Mouse (Mus musculus) embryo, embryonic 10 days (tissue): ENCODE measurements around the gene Arpc4.

Experiments used
- DNase-seq: peaks from one replicate; pipeline ENCODE4 v3.0.0-alpha.2; 2015; ENCODE audit warnings: low spot score

Gene Arpc4

DNA sequence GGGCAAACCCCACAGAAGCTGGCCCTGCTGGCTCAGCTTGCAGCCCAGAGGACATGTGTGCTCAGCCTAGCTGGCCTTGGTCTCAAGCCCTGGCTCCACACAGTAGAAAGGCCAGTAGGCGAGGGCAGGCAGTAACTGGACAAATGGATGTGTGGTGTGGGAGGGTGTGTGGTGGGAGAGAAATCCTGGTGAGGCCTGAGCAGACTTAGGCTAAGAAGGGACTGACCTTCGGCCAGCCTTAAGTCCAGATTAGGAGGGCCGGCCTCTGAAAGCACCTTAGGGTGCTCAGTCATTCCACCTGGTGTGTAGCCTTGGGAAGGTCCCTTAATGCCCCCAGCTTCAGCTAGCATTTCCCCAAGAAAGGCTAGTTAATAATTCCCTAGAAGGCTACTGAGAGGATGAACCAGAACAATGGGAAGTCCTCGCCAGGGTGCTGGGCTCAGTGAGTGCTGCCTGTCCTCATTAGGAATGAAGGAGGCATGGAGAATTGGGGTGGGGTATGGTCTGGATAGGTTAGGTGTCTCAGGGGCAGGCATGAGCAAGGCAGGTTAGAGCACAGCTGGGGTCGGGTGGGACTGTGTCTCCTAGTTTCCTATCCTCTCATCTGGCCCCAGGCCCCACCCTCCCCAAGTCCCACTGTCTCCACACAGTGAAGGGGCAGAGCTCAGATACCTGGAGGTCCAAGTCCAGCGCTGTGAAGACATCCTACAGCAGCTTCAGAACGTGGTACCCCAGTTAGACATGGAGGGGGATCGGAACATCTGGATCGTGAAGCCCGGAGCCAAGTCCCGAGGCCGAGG lies 26.9 kb downstream of the Arpc4 start:
- no peak for DNase-seq

DNA sequence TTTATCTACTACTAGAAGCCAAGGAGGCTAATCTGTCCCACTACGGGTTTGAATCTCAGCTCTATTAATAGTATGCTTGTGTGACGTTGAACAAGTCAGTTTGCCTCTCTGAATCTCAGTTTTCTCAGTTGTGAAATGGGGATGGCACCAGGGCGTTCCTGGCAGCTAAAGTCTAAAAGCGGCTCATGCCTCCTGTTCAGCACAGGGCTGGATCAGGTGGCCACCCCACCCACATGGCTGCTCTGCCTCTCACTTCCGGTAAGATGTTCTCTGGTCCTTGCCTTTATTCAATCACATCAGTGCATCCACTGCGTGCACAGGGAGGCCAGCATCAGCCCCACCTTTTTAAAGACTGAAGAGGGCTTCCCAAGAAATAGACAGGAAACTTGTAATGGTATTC lies 27.6 kb downstream of the Arpc4 start:
- no peak for DNase-seq

DNA sequence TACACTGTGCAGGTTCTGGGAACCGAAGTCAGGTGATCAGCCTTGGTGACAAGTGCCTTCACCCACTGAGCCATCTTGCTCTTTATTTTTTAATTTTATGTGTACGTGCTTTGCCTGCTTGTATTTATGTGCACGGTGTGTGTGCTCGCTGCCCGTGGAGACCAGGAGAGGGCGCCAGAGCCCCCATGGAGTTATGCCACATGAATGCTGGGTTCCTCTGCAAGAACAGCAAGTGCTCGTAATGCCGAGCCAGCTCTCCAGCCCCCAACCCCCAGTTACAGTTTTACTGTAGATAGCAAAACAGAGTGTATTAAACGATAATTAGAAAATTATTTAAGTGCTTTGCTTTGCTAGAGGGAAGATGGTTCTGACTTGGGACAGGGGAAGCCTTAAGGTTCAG lies 28.8 kb downstream of the Arpc4 start:
- DNase-seq, result no peak

DNA sequence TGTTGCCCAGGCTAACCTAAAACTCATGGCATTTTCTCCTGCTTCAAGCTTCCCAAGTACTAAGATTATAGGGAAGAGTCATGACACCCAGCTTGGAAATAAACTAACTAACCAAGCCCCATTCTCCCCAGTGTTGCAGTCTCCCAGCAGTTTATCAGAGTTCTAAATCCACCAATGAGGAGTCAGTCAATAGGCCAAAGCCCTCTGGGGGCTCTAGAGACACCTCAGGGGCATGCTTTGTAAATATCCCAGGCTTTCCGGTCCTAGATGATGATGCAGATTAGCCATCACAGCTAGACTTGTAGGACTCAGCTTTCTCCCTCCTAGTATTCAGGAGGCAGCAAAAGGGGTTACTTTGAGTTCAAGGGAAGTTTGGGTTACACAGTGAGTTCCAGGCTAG lies 32.1 kb downstream of the Arpc4 start:
- no peak for DNase-seq

DNA sequence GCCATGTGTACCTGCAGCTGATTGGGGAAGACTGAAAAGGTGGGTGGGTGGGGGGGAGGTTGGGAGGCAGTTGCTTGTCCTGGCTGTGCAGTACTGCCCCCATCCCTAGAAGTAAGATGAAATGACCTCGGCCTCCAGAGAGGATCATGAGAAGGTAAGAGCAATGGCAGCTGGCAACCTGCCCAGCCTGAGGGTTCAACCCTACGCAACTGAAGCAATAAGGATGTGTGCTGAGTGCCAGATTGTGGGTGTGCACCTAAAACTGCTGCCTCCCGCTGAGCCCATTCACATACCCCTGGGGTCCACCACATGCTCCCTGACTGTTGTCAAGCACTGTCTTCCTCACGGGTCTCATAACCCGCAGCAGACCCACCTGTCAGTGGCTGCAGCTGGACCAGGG lies 38.5 kb downstream of the Arpc4 start:
- DNase-seq, result no peak

DNA sequence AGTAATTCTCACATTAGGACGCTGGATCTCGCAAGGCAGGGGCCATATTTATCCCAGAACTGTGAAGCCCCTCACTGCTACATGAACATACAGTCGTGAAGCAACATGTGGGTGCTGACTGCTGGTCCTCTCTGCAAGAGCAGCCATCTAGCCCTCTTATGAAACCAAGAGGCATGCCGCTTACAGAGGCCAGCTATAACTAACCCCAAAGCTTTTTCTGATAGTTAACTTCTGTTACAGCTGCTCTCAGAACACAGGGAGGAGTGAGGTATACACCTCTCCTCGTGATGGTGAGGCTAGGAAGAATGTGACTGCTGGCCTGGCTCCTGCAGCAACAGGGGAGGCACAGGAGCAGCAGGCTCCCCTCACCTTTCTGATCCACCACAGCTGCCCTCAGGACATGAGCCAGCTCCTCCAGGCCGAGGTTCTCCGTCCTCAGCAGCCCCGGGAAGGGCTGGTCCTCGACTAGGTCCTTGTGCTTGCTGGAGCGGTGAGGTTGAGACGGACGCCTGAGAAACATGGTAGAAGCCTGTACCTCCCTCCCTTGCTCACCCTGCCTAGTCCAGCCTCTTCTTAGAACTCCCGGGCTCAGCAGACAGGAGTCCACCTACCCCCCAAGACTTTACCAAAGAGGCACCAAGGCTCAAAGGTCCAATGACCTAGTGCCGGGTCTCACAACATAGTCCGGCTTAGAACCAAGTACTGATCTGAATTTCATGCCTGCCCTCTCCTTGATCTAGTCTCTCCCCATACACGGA lies 40.7 kb downstream of the Arpc4 start:
- DNase-seq, result peak; percentile 30

DNA sequence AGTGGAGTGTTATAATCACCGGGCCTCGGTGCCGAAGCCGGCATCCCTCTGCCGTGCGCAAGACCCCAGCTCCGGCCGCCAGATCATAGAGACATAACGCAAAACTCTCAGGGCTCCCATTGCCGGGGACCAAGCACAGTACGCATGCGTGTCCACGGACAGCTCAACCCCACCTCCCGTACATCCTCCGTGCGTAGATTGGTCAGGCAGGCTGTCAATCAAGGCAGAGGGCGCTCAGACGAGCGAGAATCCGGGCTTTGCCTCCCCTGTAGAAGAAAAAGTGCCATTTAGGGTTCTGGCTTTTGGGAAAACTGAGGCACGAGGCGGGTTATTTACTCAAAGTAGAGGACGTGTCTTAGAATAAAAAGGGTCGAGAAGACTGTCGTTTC lies 41.3 kb downstream of the Arpc4 start, which contains the start of gene Rpusd3:
TSS of gene Rpusd3 (minus strand) at position 142 of the 389 bp plus-strand sequence.
- peak; percentile 100 for DNase-seq

DNA sequence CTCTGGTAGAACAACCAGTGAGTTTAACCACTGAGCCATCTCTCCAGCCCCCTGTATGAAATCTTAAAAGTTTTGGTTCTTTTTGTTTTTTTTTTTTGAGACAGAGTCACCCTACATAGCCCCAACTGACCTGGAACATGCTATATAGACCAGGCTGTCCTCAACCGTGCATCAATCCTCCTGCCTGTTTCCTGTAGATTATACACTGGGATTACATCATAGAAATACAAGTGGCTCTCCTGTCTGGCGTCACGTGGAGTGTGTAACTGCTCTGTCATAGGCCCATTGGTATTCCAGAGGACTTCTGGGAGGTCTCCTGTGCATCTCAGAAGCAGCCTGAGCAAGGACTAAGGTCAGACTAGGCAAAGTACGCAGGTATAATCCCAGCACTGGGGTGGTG lies 45.1 kb downstream of the Arpc4 start:
- no peak for DNase-seq

DNA sequence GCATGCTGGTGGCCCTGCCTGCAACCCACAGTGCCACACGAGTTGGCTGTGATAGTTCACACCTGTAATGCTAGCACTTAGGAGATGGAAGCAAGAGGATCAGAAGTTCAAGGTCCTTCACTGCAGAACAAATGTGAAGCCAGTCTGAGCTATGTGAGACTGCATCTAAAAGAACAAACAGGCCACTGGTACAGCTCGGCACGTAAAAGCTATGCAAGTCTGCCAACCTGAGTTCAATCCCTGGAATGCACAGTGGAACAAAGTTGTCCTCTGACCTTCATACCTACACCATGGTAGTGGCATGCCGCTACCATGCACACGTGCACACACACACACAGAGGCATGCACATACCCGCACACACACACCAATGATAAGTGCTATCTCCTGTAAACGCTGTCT lies 46.3 kb downstream of the Arpc4 start:
- no peak for DNase-seq

DNA sequence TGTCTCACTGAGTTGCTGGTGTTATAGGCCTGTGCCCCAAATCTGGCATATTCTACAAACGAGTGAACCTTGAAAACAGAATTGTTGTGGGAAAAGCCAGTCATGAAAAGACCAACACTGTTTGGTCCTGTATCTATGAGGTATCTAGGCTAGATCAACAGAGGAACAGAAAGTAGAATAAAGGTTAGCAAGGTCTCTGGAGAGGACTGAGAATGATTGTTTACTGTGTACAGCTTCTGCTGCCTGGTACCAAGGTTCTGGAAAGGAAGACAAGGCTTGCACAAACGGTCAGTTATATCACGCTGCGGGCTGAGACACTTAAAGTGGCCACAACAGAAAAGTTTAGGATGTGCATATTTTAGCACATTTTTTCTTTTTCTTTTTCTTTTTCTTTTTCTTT lies 48.8 kb downstream of the Arpc4 start:
- no peak for DNase-seq

DNA sequence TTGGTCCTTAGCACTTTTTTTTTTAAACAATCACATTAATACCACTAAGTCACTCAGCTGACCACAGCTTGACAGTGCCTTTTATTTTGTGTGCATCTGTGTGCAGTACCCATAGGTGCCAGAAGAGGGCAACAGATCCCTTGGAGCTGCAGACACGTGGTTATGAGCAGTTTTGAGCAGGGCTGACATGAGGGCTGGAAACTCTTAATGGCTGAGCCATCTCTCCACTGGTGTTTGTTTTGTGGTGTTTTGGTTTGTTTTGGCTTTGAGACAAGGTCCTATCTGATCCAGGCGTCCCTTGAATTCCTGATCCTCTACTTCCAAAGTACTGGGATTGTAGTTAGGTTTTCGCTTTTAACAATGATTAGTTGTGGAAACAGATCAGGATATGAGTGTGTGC lies 49.5 kb downstream of the Arpc4 start:
- peak; percentile 67 for DNase-seq

DNA sequence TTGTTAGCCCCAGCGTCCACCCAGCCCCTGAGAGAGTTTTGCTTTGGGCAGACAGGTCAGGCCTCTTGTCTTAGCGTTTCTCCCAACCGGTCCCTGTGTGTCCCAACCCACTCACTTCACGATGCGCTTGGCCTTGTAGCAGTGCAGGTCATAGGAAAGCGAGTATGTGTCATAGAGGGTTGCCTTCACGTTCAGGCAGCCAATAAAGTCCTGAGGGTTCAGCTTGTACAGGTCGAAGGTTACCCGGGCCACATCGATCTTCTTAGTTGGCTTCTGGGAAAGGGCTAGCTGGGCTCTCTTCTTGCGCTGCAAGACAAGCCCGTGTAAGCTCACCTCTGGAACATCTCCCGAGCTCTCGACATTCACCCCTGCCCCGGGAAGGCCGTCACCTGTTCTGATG lies 50.1 kb downstream of the Arpc4 start:
- no peak for DNase-seq

DNA sequence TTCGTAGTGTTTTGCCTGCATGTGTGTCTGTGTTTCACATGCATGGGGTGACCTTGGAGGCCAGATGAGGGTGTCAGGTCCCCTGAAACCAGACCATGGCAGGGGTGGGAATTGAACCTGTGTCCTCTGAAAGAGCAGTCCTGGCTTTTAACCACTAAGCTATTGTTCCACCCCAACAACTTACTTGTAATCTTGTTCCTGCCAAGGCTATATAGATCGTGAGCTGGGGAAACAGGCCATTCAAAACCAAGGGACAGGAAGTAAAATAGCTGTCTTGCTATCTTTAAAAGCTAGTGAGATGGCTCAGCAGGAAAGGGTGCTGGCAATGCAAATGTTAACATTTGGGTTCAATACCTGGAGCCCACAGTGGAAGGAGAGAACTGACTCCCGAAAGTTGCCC lies 52.0 kb downstream of the Arpc4 start:
- DNase-seq, result no peak

DNA sequence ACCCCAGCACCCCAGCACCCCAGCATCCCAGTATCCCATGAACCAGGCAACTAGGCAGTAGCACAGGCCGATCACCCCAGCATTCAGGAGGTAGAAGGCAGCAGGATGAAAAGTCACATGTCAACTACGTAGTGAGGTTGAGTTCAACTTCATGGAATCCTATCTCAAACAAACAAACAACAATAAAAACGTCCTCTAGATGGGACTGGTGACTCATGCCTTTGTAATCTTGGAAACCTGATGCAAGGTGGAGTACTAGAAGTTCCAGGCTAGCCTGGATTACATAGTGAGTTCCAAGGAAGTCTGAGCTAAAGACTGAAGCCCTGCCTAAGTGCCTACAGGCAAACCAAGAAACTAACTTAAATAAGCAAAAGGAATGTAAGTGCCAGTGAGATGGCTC lies 52.9 kb downstream of the Arpc4 start:
- no peak for DNase-seq

DNA sequence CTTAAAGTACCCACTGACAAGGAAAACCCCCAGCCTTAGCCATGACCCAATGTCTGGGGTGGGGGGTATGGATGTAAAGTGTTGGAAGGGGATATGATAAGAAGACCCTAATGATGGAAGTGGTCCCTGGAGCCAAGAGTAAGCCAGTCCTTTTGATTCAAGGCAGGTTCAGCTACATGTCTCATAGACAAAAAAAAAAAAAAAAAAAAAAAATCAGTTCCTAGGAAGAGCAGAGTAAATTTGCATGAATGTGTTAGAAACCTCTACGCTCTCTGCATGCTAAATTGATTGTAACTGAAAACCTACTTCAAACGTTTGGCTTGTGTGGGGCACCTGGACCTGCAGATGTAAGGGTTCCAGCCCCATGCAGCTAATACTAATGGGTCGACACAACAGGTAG lies 53.9 kb downstream of the Arpc4 start:
- no peak for DNase-seq

DNA sequence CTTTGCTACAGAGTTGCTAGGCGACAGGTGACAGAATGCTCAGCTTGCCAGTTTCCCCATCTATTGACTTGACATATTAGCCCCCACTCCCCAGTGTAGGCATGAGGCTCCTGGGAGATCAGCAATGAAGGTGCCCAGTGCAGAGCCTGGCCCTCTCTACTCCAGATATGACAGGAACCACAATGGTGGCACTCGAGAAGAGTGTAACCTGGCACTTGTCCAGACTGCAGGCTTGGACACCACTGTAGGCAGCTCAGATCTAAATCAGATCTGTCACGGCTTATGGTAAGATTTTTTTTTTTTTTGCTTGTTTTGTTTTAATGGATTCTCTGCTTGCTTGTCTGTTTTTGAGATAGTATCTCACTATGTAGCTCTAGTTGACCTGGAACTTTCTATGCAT lies 55.7 kb downstream of the Arpc4 start:
- DNase-seq, result no peak

DNA sequence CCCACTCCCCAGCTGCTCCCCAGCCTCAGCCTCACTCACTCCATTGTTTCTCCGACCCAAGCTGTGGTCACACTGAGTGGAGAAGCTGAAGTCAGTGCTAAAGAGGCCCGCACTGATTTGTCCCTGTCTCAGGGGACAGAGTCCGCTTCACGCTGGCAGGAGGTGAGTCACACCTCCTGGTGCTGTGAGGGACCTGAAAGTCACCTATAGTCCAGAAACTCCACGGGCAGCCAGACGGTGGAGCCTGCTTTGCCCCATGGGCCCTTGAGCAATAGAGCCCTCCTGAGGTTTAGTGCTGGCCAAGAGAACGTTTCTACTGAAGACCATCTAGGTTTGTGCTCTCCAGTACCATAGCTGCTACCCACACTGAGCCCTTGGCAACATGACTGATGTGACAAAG lies 56.8 kb downstream of the Arpc4 start:
- no peak for DNase-seq

DNA sequence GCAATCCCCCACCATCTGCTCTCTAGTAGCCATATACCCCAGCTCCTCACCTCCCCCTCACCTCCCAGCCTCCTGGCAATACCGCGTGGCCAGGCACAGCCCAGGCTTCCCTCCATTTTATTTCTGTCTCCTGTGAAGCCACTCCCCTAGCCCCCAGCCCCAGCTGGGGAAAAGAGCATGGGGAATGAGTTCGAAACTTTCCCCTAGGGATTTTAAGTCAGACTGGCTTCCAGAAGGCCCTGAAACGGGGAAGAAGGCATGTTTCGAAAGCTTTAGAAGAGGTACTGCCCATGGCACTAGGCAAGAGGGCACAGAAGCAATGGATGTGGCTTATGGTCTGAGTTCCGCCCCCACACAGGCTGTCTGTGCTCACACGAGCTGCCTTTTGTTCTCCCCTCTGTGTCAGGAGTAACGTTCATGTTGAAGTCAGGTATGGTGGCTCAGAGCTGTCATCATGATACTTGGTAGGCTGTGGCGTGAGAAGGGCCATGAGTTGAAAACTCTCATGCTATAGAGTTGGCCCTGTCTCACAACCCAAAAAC lies 57.8 kb downstream of the Arpc4 start, which contains the start of gene Cidec:
TSS of gene Cidec (minus strand) at position 97 of the 542 bp plus-strand sequence.
- no peak for DNase-seq

DNA sequence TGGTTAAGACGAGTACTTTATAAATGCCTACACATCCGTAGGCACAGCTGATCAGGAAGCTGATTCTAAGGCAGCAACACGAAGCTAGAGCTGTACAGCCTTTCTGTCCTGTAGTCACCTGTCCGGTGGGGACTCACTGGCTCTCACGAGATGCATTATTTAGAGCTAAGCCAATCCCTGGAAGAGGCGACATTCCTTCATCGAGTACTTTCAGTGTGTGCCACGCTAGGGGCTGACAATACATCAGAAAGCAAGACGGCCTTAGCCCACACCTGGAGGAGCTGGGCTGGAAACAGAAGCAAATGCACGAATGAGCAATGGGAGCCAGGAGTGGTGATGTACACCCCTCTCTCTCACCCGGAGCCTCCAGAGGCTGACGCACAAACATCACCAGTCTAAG lies 59.2 kb downstream of the Arpc4 start:
- no peak for DNase-seq

DNA sequence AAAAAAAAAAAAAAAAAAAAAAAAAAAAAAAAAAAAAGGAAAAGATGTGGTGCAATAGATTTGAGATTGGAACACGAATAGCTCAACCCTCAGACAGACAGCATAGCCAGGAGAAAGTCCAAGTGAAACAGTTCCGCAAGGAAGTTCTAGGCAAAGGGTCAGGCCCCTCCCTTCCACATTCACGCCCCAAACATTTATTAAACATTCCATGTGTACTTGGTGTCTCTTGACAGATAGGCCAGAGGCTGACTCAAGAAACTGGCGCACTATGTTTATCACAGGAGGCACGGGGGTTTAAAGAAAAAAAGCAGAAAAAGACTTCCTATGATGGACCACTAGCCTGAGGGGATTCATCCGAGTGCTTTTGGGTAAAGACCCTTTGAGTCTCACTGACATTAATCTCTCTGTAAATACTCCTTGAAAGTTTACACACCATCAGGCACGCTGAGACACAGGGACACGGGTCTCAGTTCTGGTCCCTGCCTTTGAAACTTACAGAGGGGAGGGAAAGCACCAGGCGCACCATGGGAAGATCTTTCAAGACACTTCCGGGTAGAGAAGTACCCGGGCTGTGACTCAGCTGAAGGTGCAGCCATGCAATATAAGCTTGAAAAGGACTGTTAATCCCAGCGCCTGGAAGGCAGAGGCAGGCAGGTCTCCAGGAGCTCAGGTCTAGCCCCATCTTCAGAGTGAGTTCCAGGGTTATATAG lies 61.0 kb downstream of the Arpc4 start:
- DNase-seq, result no peak
